Mouse (Mus musculus): Measurements from ENCODE around the gene Lamb1.
A peak's percentile ranks its signal among the peaks of the same experiment; 100 is the strongest.

DNA sequence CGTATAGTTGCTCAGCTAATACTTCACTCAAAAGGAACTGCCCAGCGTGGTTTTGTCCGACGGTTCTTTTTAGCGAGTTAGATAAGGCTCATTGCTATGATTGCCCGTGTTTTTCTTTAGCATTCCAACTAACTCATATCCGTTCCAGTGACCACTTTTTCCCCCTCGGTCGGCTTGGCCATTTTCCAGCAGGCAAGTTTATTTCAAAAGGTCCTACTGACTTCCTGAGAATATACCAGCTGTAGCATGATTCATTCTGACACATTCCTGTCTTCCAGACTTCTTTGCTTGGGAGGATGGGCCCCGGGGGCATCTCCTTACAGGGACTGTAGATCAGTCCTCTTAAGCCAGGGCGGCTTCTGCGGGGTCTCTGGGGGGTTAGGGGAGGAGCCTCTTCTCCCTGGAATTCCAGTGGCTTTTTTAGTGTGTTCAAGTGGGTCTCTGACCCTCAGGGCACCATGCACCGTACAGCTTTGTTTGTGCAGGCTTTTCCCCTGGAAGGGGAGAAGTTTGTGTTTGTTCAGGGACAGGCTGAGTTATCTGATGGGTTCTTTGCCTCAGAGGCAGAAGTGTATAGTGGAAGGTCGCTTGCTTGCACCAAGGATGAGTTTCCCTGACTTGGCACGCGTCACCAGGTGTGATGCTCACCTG is 6.5 kb downstream of the Lamb1 start:
- peak; percentile 69 for TF ChIP-seq MYOD1 (IDR thresholded peaks at IDR 0.05; ENCODE audit: control insufficient read depth, insufficient read length, low read depth)
- TF ChIP-seq CTCF (IDR thresholded peaks at IDR 0.05; ENCODE audit: control insufficient read depth, insufficient read depth, insufficient read length) = no peak
- TF ChIP-seq USF1 (IDR thresholded peaks at IDR 0.05; ENCODE audit: low read depth) = no peak
- TF ChIP-seq CEBPB (IDR thresholded peaks at IDR 0.05; ENCODE audit: low read depth) = peak; percentile 57
- no peak for TF ChIP-seq MAX (IDR thresholded peaks at IDR 0.05)

Measured in C2C12 (cell line).